Mouse (Mus musculus) right cerebral cortex, postnatal 4 days (tissue): ENCODE data around the gene Uncx.
"Not testable (repeated sequence)": the region's sequence is repeated elsewhere in the genome, so short reads cannot be mapped to it uniquely, and the experiment has no call there.

Experiments used
- DNase-seq: peaks from one replicate; pipeline ENCODE4 v3.0.0-alpha.2; 2022

The Uncx gene

DNA sequence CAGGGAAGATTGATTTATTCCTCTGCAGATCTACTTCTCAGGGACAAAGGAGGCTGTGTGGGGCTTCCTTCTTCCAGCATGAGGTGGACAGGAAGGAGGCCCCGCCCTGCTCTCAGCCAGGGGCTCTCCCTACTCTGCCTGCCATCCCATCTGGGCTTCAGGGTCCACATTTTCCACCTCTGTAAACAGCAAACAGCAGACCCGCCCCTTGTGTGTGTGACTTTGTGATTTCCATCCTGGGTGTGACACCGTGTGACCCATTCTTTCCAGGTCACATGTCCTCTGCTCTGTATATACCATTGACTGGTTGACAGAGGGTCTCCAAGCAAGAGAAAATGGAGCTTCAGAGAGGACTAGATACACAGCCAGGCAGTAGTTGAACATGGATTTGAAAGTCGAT, 22.2 kb downstream of the Uncx start:
- DNase-seq: no peak

DNA sequence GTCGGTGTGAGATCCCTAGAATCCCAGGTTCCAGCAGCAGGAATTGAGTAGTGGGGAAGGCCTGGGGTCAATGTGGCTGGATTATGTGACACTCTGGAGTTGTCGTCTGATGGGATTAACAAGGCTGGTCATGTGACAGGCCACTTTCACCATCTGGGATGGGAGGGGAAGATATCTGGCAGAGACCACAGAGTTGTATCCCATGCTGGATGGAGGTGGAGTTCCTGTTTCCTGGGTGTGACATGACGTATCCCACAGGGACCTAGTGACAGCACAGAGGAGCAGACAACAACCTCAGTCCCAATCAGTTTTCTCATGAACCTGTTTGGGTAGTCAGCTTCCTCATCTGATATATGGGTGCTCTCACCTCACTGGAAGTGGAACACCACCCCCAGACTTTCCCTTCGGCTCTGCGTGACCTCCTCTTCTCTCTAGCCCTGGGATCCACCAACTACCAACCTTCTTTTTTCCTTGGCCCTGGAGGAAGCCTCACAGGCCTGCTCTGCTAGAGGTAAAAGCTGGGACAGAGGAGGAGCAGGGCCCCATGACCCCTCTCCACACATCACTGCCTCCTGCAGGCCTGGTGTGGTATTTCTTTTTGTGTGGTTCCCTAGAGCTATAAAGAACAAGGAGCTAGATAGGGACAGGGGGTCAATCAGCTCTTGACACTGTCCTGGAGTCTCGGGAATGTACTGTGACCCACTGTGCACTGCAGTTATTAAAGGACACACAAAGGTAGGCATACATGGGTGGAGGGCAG, 23.5 kb downstream of the Uncx start:
- no peak for DNase-seq

- no peak for DNase-seq
Observed at GRCm38 (mm10) chr5:139568079-139568478, 24.8 kb downstream of the Uncx start.

- no peak for DNase-seq
Observed at GRCm38 (mm10) chr5:139572526-139572925, 29.2 kb downstream of the Uncx start.

DNA sequence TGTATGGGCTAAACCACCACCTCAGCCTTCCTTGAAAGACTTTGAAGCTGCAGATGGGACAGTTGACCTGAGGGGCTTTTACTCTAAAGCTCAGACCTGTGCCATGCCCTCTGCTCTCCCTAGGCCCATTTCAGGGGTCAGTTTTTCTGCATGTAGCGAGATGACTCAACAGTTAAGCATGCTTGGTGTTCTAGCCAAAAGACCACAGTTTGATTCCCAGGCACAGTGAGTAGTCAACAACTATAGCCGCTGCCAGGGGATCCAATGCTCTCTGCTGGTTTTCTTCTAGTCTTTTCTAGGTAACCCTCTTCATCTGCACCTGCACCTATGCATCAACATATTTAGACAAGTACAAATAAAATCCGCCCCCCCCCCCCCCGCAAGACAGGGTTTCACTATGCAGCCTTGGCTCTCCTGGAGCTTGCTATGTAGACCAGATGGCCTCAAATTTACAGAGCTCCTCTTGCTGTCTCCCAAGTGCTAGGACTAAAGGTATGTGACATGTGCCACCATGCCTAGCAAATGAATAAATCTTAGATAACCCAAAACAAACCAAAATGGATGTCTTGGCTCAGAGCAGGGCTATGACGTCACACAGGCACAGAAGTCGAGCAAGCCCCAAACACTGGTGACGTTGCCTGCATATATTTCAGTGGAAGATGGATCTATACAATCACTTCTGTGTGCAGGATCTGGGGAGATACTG, 30.5 kb downstream of the Uncx start:
- no peak for DNase-seq

- no peak for DNase-seq
Observed at GRCm38 (mm10) chr5:139575054-139575453, 31.8 kb downstream of the Uncx start.

DNA sequence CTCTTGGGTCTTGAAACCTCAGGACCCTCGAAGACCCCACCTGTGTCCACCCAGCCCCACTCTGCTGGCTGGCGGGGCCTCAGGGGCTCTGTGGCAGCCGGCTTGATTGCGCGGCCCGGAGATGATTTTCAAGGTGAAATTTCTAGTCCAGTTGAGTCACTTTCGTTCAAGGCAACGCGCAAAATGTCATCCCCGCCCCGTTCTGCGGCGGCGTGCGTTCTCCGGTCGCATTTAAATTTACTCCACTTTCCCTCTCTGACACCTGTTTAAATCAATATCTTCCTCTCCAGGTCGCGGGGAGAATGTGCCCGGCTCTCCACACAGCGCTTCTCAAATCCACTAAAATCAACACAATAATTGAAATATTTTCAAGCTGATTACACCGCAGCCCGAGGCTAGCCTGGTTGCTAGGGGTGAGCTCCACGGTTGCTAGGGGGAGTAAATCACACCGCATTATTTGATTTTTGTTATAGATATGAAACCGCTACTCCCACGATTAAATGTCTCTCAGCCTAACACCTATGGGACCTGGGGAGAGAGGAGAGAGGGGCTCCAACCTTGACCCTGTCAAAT, 37.0 kb downstream of the Uncx start:
- no peak for DNase-seq

GRCm38 (mm10) chr5:139581308-139581868, 38.1 kb downstream of the Uncx start:
- peak; percentile 28 for DNase-seq

DNA sequence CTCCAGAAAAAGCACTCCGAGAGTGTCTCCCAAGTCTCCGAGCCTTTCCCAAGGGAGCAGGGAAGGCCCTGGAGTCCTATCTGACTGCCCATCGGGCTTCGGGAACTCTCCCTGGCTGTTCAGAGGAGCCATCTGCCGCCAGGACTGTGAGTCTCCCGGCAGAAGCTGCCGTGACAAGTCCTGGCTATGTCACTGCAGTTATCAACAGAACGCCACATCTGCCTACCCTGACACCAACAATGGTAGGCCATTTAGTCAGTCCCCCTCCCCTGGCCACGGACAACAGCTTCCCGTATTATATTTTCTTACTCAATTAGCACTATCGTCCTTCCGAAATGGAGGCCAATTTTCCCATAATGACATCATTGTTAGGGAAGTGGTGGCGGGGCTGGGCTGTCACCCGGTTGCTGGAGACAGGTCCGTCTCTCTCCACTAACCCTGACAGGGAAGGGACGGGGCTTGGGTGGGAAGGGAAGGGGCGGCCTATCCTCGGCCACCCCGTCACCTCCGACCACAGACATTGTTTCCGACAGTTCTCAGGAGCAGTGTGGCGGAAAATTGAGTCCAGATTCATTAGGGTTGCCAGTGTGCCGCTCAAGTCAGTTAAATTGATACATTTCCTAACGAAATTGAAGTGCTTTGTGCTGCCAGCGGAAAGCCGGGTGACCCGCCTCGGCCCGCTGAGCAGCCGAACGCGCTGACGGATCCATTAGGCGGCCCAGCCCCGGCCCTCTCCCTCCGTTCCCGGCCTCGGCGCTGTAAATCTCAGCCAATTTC, 41.9 kb downstream of the Uncx start:
- DNase-seq: peak; percentile 15

DNA sequence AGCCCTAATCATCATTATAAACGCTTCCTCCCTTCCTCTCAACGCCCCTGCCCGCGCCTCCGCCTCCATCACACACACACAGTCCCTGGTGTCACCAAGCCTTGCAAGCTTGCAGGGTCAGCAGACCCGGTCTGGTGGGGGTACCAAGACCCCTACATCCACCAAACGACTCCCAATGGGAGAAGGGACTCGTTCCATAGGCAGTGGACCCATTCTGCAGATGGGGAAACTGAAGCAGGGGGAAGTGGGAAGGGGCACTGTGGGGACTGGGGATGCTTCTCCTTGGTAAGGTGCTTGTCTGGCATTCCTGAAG, 42.4 kb downstream of the Uncx start:
- DNase-seq: no peak

GRCm38 (mm10) chr5:139587459-139587858, 44.2 kb downstream of the Uncx start:
- DNase-seq: not testable (repeated sequence)

DNA sequence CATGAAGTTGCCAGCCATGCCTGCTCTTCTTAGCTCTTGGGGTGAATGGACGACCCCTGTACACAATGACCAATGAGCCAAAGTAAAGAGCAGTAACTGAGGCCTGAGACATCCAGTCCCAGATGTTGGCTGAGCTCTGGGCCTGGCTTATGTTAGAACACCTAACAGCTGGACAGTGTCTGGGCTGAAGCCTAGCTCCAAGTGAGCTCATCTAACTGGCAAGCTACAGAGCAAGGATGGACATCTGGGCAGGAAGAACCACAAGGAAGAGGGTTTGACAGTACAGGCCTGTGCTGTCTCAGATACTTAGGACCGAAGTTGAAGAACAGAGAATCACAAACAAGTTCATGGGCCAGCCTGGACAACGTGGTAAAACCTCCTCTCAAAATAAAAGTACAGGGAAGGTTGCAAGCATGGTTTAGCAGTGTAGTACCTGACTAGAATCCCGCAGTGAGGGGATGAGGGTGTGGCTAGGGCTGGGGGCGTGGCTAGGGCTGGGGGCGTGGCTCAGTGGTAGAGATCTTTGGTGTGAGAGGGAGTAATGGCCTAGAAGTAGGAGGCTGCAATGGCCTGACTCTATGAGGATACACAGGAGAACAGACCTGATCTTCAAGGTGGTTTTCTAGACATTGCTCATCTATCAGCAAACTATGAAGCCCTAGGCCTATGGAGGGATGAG, 47.5 kb downstream of the Uncx start:
- DNase-seq: not testable (repeated sequence)

- no peak for DNase-seq
Observed at GRCm38 (mm10) chr5:139592011-139592410, 48.7 kb downstream of the Uncx start.

DNA sequence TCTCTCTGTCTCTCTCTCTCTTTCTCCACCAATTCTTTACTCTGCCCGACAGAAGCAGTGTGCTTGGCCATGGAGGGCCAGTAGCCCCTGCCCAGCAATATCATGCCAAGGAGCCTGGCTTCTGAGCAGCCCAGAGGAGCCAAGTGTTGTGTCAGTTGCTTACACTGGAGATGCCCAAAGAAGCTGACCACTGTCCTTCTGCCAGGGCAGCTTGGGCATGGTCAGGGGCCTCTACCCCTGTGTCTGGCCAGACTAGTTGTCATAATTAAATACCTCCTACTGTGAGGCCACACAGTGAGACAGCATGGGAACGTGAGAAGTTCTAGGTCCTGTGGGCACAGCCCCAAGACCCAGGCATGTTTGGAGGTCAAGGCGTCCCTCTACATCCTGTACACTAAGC, 49.6 kb downstream of the Uncx start:
- DNase-seq: no peak

GRCm38 (mm10) chr5:139593746-139594145, 50.5 kb downstream of the Uncx start:
- DNase-seq: no peak

DNA sequence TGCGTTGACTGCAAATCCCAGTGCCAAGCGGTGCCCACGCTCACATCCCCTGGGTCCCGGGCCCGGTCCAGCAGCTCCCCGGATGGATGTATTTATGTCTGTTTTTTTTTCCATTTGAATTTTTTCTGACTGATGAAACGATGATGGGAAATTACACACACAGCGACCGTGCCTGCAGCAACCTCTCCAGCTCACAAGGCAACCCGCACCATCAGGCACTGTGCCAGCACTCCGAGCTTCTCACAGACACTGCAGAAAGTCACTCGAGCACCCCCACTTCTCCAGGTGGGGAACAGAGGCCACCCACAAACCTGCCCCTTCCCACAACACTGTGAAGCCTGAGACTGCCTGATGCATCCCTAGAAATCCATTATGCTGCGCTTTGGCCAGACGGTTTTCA, 51.7 kb downstream of the Uncx start:
- peak; percentile 29 for DNase-seq
